Mouse (Mus musculus): ENCODE measurements around the gene Gpc6.

The Gpc6 gene

GRCm38 (mm10) chr14:117238226-117238625 is 313.1 kb downstream of the Gpc6 start:
- no peak for DNase-seq (ENCODE audit: low spot score in 2 of 2)

GRCm38 (mm10) chr14:117239694-117240427 is 314.7 kb downstream of the Gpc6 start:
- no peak for DNase-seq (ENCODE audit: low spot score in 2 of 2)

DNA sequence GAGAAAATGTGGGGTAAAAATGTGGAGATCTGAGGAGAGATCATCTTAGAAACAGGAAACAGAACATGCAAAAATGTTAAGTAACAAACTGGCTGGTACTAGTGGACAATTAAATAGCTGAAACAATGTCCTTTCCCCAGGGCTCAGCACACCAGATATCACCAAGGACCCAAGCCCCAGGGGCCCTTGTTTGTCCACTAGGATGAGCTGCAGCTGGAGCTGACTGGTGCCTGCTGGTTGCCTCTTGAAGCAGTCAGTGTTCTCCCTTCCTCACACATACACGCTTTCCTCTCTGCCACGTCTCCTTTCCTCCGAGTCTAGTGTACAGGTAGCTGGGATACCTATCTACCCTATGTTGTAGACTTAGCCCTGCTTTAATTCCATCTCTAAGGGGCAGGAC is 320.5 kb downstream of the Gpc6 start:
- no peak for DNase-seq (ENCODE audit: low spot score in 2 of 2)

- DNase-seq (ENCODE audit: low spot score in 2 of 2): no peak
Observed at GRCm38 (mm10) chr14:117256192-117256591, 331.1 kb downstream of the Gpc6 start.

DNA sequence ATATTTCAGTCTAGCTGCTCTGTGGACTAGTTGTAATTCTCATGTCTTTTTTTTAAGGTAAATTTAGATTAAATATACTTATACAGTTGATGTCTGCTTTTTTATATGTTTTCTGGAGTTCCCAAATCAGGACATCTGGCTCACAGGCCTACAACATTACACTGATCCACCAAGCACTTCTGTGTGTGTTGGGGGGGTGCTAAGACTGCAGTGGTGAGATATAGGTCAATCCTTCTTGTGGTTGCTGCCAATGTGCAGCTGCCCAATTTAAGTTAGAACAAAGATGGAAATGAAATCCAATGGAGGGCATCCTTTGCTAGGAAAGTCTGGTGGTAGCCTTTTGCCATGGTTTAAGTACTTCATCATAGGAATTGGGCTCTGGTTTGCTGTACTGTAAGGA is 340.5 kb downstream of the Gpc6 start:
- no peak for DNase-seq (ENCODE audit: low spot score in 2 of 2)

GRCm38 (mm10) chr14:117267823-117268601 is 342.9 kb downstream of the Gpc6 start:
- DNase-seq (ENCODE audit: low spot score in 2 of 2): no peak

DNA sequence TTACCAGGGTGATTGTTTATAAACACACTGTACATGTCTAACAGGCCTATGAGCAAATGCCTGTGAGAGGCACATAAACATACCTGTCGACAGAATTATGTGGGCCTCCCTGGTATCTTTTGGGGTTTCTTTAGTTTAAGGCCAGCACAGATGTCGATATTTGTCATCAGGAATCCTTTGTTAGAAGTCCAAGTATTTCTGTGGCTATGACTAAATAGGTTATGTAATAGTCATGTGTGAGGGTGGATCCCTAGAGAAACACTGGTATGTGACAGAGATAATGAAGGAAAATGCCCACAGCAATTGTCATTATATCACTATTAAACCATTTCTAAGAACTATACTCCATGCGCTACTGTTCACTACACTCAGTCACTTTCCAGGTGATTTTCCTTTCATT is 358.5 kb downstream of the Gpc6 start:
- no peak for DNase-seq (ENCODE audit: low spot score in 2 of 2)

- no peak for DNase-seq (ENCODE audit: low spot score in 2 of 2)
Observed at GRCm38 (mm10) chr14:117293746-117294145, 368.6 kb downstream of the Gpc6 start.

- no peak for DNase-seq (ENCODE audit: low spot score in 2 of 2)
Observed at GRCm38 (mm10) chr14:117296207-117296838, 371.2 kb downstream of the Gpc6 start.

GRCm38 (mm10) chr14:117301019-117301418 is 375.9 kb downstream of the Gpc6 start:
- DNase-seq (ENCODE audit: low spot score in 2 of 2): no peak

- DNase-seq (ENCODE audit: low spot score in 2 of 2): no peak
Observed at GRCm38 (mm10) chr14:117303901-117304722, 379.0 kb downstream of the Gpc6 start.

GRCm38 (mm10) chr14:117304723-117305010 is 379.6 kb downstream of the Gpc6 start:
- no peak for DNase-seq (ENCODE audit: low spot score in 2 of 2)

GRCm38 (mm10) chr14:117309997-117310520 is 384.9 kb downstream of the Gpc6 start:
- DNase-seq (ENCODE audit: low spot score in 2 of 2): no peak

GRCm38 (mm10) chr14:117324214-117324613 is 399.1 kb downstream of the Gpc6 start:
- no peak for DNase-seq (ENCODE audit: low spot score in 2 of 2)

DNA sequence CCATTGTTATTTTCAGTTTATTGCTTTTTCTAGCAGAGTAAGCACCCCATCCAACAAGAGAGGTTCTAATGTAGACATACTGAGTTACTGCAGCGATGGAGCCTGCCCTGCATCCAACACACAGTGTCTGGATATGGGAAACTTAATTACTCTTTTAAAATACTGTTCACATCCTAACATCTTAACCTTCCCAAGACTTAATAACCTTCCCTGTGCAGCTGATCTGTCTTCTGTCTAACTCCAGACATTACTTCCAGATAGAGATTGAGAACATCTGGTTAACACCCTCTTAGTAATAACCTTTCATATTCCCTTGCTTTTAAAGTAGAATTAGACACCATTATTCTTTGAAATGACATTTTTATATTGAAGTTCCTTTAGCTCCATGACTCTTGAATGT is 407.1 kb downstream of the Gpc6 start:
- DNase-seq (ENCODE audit: low spot score in 2 of 2): no peak

DNA sequence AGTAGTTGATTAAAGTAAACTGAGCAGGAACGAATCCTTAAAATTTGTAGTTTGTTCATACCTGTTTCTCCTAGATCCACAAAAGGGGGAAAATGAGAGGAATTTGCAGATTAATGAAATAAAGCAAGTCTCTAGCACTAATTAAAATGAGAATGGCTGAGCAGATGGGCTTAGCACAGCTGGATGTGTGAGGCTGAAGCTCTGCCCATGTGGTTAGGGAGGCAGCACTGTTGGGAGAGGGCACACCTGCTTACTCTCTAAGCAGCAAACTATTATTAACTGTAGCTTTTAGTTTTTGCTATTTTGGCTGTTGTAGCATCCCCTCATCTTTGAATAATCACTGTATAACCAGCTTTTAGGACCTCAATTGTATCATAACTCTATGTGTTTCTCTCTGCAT is 412.2 kb downstream of the Gpc6 start:
- no peak for DNase-seq (ENCODE audit: low spot score in 2 of 2)

- no peak for DNase-seq (ENCODE audit: low spot score in 2 of 2)
Observed at GRCm38 (mm10) chr14:117340549-117340948, 415.4 kb downstream of the Gpc6 start.

- no peak for DNase-seq (ENCODE audit: low spot score in 2 of 2)
Observed at GRCm38 (mm10) chr14:117344505-117344904, 419.4 kb downstream of the Gpc6 start.

GRCm38 (mm10) chr14:117346372-117346885 is 421.3 kb downstream of the Gpc6 start:
- DNase-seq (ENCODE audit: low spot score in 2 of 2): no peak

GRCm38 (mm10) chr14:117351296-117351695 is 426.2 kb downstream of the Gpc6 start:
- DNase-seq (ENCODE audit: low spot score in 2 of 2): no peak

DNA sequence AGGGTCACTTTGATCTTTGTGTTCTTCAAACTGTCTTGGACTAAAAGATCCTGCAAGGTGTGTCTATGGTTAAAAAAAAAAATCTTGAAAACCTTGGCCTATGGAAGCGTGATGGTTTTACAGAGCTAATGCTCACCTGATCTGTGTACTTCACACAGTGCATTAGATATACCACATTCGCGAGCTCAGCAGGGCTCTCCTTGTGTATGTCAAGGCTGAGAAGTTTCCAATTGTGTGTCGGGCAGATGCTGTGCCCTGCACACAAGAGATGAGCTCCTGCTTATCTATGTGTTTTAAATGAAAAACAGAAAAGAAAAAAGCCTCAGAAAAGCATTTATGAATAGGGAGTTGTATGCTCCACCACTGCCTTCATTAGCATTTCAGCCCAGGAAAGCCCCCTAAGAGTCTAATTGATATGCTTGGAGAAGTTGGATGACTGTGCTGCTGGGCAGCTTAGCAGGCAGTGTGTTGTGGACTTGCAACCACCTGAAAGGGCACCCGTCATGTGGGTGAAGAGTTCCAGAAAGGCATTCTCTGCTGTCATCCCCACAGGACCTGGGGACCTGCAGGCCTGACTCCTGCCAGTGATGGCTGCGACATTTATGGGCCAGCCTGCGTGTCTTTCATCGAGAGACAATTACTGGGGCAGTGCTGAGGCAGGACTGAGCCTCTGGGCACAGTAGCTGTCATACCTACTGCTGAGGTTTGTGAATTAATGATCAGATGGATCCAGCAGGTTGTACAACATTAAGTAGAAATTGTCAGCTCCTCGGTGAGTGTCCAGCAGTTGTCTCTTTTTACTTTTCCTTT is 436.2 kb downstream of the Gpc6 start:
- DNase-seq (ENCODE audit: low spot score in 2 of 2): no peak

Data from cerebellum, postnatal 4 days (tissue).